Mouse (Mus musculus): ENCODE measurements around the gene Sco1. TPM values are rescaled to one million over a fixed set of nuclear protein-coding genes. Genes with fewer than 3 reads are reported as not detected.

Sco1 gene
- polyA plus RNA-seq, 1 experiment from 2014 or later = 15.0 TPM

DNA sequence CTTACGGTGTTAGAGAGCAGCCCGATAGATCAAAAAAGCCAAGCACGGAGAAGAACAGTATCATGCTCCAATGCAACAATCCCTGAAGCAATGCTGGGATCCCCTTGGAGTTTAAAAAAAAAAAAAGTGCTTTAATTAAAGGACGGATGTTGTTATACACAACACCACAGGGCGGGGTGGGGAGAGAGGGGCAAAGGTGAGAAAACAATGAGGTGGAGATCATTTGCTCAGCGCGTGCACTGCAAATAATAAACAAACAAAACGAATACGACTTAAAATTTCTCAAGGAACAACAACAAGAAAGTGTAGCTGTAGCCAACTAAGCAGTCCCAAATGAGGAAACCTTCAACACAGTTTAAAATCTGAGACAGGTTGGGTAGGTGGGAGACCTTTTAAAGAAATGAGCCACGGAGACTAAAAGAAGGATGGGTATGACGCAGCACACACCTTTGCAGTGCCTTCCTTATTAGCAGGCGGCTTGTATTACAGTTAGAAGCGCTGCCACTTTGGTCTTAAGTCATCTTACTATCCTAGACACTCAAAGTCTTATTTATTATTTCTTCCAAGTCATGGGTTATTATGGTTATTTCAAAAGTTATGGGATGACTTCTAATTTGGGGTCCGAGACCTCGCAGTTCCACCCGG, 672 bp upstream of the Sco1 start:
- Histone ChIP-seq H3K4me1 (ENCODE audit: control insufficient read depth, insufficient read depth, low read length) (peaks cover 13% of the 10 kb centered on the region), H3K27me3 (ENCODE audit: control insufficient read depth, insufficient read depth, low read length) (no peaks in the 10 kb centered on the region), H3K9me3 (replicated peaks; ENCODE audit: control insufficient read depth, low read length) (no peaks in the 10 kb centered on the region), H3K27ac (ENCODE audit: low read length) (peak overlapping the region; percentile 86), H3K4me2 (ENCODE audit: low read depth, low read length) (peak overlapping the region; percentile 58), H3K36me3 (ENCODE audit: control insufficient read depth, insufficient read depth, low read length) (no peaks in the 10 kb centered on the region; the same call in 1 of the 2 replicates), H3K4me3 (replicated peaks; ENCODE audit: low read length) (peak overlapping the region; percentile 95), H3K9ac (ENCODE audit: low read length) (peak overlapping the region; percentile 91)
- no peak; the same call in 1 of the 2 replicates for ATAC-seq (ENCODE audit: insufficient read depth, low FRiP score)
- 8% methylated on average over 16 of the region's 16 CpGs for WGBS

- Histone ChIP-seq H3K4me3 (replicated peaks; ENCODE audit: low read length) (no peak overlapping the region), H3K27ac (ENCODE audit: low read length) (no peak overlapping the region), H3K36me3 (ENCODE audit: control insufficient read depth, insufficient read depth, low read length) (no peaks in the 10 kb centered on the region; the same call in 1 of the 2 replicates), H3K9ac (ENCODE audit: low read length) (no peak overlapping the region), H3K4me2 (ENCODE audit: low read depth, low read length) (no peak overlapping the region), H3K27me3 (ENCODE audit: control insufficient read depth, insufficient read depth, low read length) (no peaks in the 10 kb centered on the region), H3K4me1 (ENCODE audit: control insufficient read depth, insufficient read depth, low read length) (peaks cover 13% of the 10 kb centered on the region), H3K9me3 (replicated peaks; ENCODE audit: control insufficient read depth, low read length) (no peaks in the 10 kb centered on the region)
- 87% methylated on average over 8 of the region's 8 CpGs for WGBS
- ATAC-seq (ENCODE audit: insufficient read depth, low FRiP score) = no peak
Observed at GRCm38 (mm10) chr11:67054754-67055365, 2.4 kb downstream of the Sco1 start.

- no peak overlapping the region for H3K9ac ChIP-seq (ENCODE audit: low read length)
- H3K4me2 ChIP-seq (ENCODE audit: low read depth, low read length) = no peak overlapping the region
- no peak overlapping the region for H3K4me3 ChIP-seq (replicated peaks; ENCODE audit: low read length)
- H3K9me3 ChIP-seq (replicated peaks; ENCODE audit: control insufficient read depth, low read length) = no peaks in the 10 kb centered on the region
- no peak overlapping the region for H3K27ac ChIP-seq (ENCODE audit: low read length)
- H3K27me3 ChIP-seq (ENCODE audit: control insufficient read depth, insufficient read depth, low read length) = no peaks in the 10 kb centered on the region
- 95% methylated on average over 2 of the region's 2 CpGs for WGBS
- H3K36me3 ChIP-seq (ENCODE audit: control insufficient read depth, insufficient read depth, low read length) = peaks cover 21% of the 10 kb centered on the region
- ATAC-seq (ENCODE audit: insufficient read depth, low FRiP score) = no peak
- H3K4me1 ChIP-seq (ENCODE audit: control insufficient read depth, insufficient read depth, low read length) = no peaks in the 10 kb centered on the region
Observed at GRCm38 (mm10) chr11:67061311-67061710, 8.8 kb downstream of the Sco1 start.

GRCm38 (mm10) chr11:67062726-67063125, 10.3 kb downstream of the Sco1 start:
- Histone ChIP-seq H3K4me3 (replicated peaks; ENCODE audit: low read length) (no peak overlapping the region), H3K27me3 (ENCODE audit: control insufficient read depth, insufficient read depth, low read length) (no peaks in the 10 kb centered on the region), H3K9ac (ENCODE audit: low read length) (no peak overlapping the region), H3K9me3 (replicated peaks; ENCODE audit: control insufficient read depth, low read length) (no peaks in the 10 kb centered on the region), H3K36me3 (ENCODE audit: control insufficient read depth, insufficient read depth, low read length) (peaks cover 21% of the 10 kb centered on the region), H3K4me2 (ENCODE audit: low read depth, low read length) (no peak overlapping the region), H3K27ac (ENCODE audit: low read length) (no peak overlapping the region), H3K4me1 (ENCODE audit: control insufficient read depth, insufficient read depth, low read length) (no peaks in the 10 kb centered on the region)
- WGBS = 85% methylated on average over 3 of the region's 3 CpGs
- ATAC-seq (ENCODE audit: insufficient read depth, low FRiP score) = no peak

- no peak overlapping the region for H3K27ac ChIP-seq (ENCODE audit: low read length)
- H3K36me3 ChIP-seq (ENCODE audit: control insufficient read depth, insufficient read depth, low read length) = peaks cover 13% of the 10 kb centered on the region; the same call in 1 of the 2 replicates
- no peaks in the 10 kb centered on the region for H3K27me3 ChIP-seq (ENCODE audit: control insufficient read depth, insufficient read depth, low read length)
- H3K4me1 ChIP-seq (ENCODE audit: control insufficient read depth, insufficient read depth, low read length) = no peaks in the 10 kb centered on the region
- 71% methylated on average over 3 of the region's 3 CpGs for WGBS
- no peak for ATAC-seq (ENCODE audit: insufficient read depth, low FRiP score)
- no peak overlapping the region for H3K4me2 ChIP-seq (ENCODE audit: low read depth, low read length)
- H3K9ac ChIP-seq (ENCODE audit: low read length) = no peak overlapping the region
- no peaks in the 10 kb centered on the region for H3K9me3 ChIP-seq (replicated peaks; ENCODE audit: control insufficient read depth, low read length)
- H3K4me3 ChIP-seq (replicated peaks; ENCODE audit: low read length) = no peak overlapping the region
Observed at GRCm38 (mm10) chr11:67067741-67068140, 15.3 kb downstream of the Sco1 start.

- H3K4me3 ChIP-seq (replicated peaks; ENCODE audit: low read length) = no peak overlapping the region
- no peaks in the 10 kb centered on the region for H3K9me3 ChIP-seq (replicated peaks; ENCODE audit: control insufficient read depth, low read length)
- H3K27ac ChIP-seq (ENCODE audit: low read length) = no peak overlapping the region
- H3K4me1 ChIP-seq (ENCODE audit: control insufficient read depth, insufficient read depth, low read length) = no peaks in the 10 kb centered on the region
- no peak for ATAC-seq (ENCODE audit: insufficient read depth, low FRiP score)
- H3K27me3 ChIP-seq (ENCODE audit: control insufficient read depth, insufficient read depth, low read length) = no peaks in the 10 kb centered on the region
- H3K9ac ChIP-seq (ENCODE audit: low read length) = no peak overlapping the region
- H3K4me2 ChIP-seq (ENCODE audit: low read depth, low read length) = no peak overlapping the region
- H3K36me3 ChIP-seq (ENCODE audit: control insufficient read depth, insufficient read depth, low read length) = no peaks in the 10 kb centered on the region
- WGBS = 79% methylated on average over 15 of the region's 15 CpGs
Observed at GRCm38 (mm10) chr11:67072615-67073130, 20.2 kb downstream of the Sco1 start.

GRCm38 (mm10) chr11:67075036-67075435, 22.6 kb downstream of the Sco1 start:
- no peak overlapping the region for H3K27ac ChIP-seq (ENCODE audit: low read length)

GRCm38 (mm10) chr11:67076781-67077180, 24.3 kb downstream of the Sco1 start:
- Histone ChIP-seq H3K9me3 (replicated peaks; ENCODE audit: control insufficient read depth, low read length) (no peaks in the 10 kb centered on the region), H3K4me1 (ENCODE audit: control insufficient read depth, insufficient read depth, low read length) (peaks cover 6% of the 10 kb centered on the region; the same call in 1 of the 2 replicates), H3K27ac (ENCODE audit: low read length) (no peak overlapping the region), H3K36me3 (ENCODE audit: control insufficient read depth, insufficient read depth, low read length) (no peaks in the 10 kb centered on the region), H3K4me2 (ENCODE audit: low read depth, low read length) (no peak overlapping the region), H3K9ac (ENCODE audit: low read length) (no peak overlapping the region), H3K27me3 (ENCODE audit: control insufficient read depth, insufficient read depth, low read length) (no peaks in the 10 kb centered on the region), H3K4me3 (replicated peaks; ENCODE audit: low read length) (no peak overlapping the region)
- no peak for ATAC-seq (ENCODE audit: insufficient read depth, low FRiP score)
- 83% methylated on average over 5 of the region's 5 CpGs for WGBS

More at GRCm38 (mm10) chr11:67075036-67075435, 22.6 kb downstream of the Sco1 start:
- no peak for ATAC-seq (ENCODE audit: insufficient read depth, low FRiP score)
- 36% methylated on average over 3 of the region's 3 CpGs for WGBS
- Histone ChIP-seq H3K4me3 (replicated peaks; ENCODE audit: low read length) (no peak overlapping the region), H3K9me3 (replicated peaks; ENCODE audit: control insufficient read depth, low read length) (no peaks in the 10 kb centered on the region), H3K4me2 (ENCODE audit: low read depth, low read length) (no peak overlapping the region), H3K27me3 (ENCODE audit: control insufficient read depth, insufficient read depth, low read length) (no peaks in the 10 kb centered on the region), H3K36me3 (ENCODE audit: control insufficient read depth, insufficient read depth, low read length) (no peaks in the 10 kb centered on the region), H3K9ac (ENCODE audit: low read length) (no peak overlapping the region), H3K4me1 (ENCODE audit: control insufficient read depth, insufficient read depth, low read length) (no peaks in the 10 kb centered on the region)

GRCm38 (mm10) chr11:67077435-67077834, 25.0 kb downstream of the Sco1 start:
- Histone ChIP-seq H3K4me2 (ENCODE audit: low read depth, low read length) (no peak overlapping the region), H3K27me3 (ENCODE audit: control insufficient read depth, insufficient read depth, low read length) (no peaks in the 10 kb centered on the region), H3K36me3 (ENCODE audit: control insufficient read depth, insufficient read depth, low read length) (no peaks in the 10 kb centered on the region), H3K27ac (ENCODE audit: low read length) (no peak overlapping the region), H3K9me3 (replicated peaks; ENCODE audit: control insufficient read depth, low read length) (no peaks in the 10 kb centered on the region), H3K4me1 (ENCODE audit: control insufficient read depth, insufficient read depth, low read length) (peaks cover 6% of the 10 kb centered on the region; the same call in 1 of the 2 replicates), H3K4me3 (replicated peaks; ENCODE audit: low read length) (no peak overlapping the region), H3K9ac (ENCODE audit: low read length) (no peak overlapping the region)
- no peak for ATAC-seq (ENCODE audit: insufficient read depth, low FRiP score)
- WGBS = 64% methylated on average over 3 of the region's 3 CpGs

All from stomach, embryonic 16.5 days (tissue).